Mouse (Mus musculus) spleen, adult 2 months (tissue): ENCODE data around the gene Dhx9. TPM values are rescaled to one million over a fixed set of nuclear protein-coding genes. Genes with fewer than 3 reads are reported as not detected.
A peak's percentile ranks its signal among the peaks of the same experiment; 100 is the strongest.
"Not testable (repeated sequence)": the region's sequence is repeated elsewhere in the genome, so short reads cannot be mapped to it uniquely, and the experiment has no call there.

Source experiments
- DNase-seq, 2 experiments: peaks; one replicate each; pipeline versions ENCODE4 v3.0.0 to v3.0.0-alpha.2; 2012 to 2021; ENCODE audit warnings: low spot score in 2 of 2, low read depth in 1 of 2
- H3K27ac ChIP-seq: fragments of 200-500 bp; 2 replicates; pipeline ENCODE4 v1.5.1; 2012; ENCODE audit warnings: low read length, inconsistent platforms; ENCODE audit not compliant: insufficient read depth
- H3K27me3 ChIP-seq: fragments of 200-500 bp; 2 replicates; pipeline ENCODE4 v1.6.1; 2012; ENCODE audit warnings: mild to moderate bottlenecking, moderate library complexity, low read length, inconsistent platforms; ENCODE audit not compliant: control insufficient read depth, insufficient read depth
- H3K36me3 ChIP-seq: fragments of 200-500 bp; 2 replicates; pipeline ENCODE4 v1.6.1; 2012; ENCODE audit warnings: mild to moderate bottlenecking, low read length, inconsistent platforms; ENCODE audit not compliant: control insufficient read depth, insufficient read depth
- H3K4me1 ChIP-seq: fragments of 200-500 bp; 2 replicates; pipeline ENCODE4 v1.6.1; 2011; ENCODE audit warnings: inconsistent platforms; ENCODE audit not compliant: control insufficient read depth, insufficient read depth, insufficient read length
- H3K4me3 ChIP-seq: fragments of 200-500 bp; 2 replicates; pipeline ENCODE4 v1.5.1; 2011; ENCODE audit warnings: mild to moderate bottlenecking, inconsistent platforms; ENCODE audit not compliant: insufficient read depth, insufficient read length; ENCODE audit errors: extremely low read depth
- CTCF ChIP-seq: fragments of 200-500 bp; IDR thresholded peaks from 2 replicates; pipeline ENCODE4 v1.5.1; 2011; ENCODE audit warnings: mild to moderate bottlenecking, inconsistent platforms; ENCODE audit not compliant: insufficient read depth, insufficient read length, insufficient replicate concordance; ENCODE audit errors: extremely low read depth
- POLR2A ChIP-seq: fragments of 200-500 bp; IDR thresholded peaks from 2 replicates; pipeline ENCODE4 v1.6.1; 2011; ENCODE audit warnings: low read depth, low read length, inconsistent platforms
- WGBS: fragments of 180-500 bp; shearing (Covaris S2); methylation state at CpG from one replicate; pipeline ENCODE4 v1.1.7; 2018; 5-methylcytosine and 5-hydroxymethylcytosine counted together
- polyA plus RNA-seq: library from polyadenylated mRNA; depleted of rRNA; stranded (reverse); fragments of >200 nt; gene quantifications from 2 replicates; pipeline ENCODE4 v1.2.3, GENCODE M21; 2012

Gene Dhx9
- polyA plus RNA-seq, 1 experiment = 10.9 TPM

DNA sequence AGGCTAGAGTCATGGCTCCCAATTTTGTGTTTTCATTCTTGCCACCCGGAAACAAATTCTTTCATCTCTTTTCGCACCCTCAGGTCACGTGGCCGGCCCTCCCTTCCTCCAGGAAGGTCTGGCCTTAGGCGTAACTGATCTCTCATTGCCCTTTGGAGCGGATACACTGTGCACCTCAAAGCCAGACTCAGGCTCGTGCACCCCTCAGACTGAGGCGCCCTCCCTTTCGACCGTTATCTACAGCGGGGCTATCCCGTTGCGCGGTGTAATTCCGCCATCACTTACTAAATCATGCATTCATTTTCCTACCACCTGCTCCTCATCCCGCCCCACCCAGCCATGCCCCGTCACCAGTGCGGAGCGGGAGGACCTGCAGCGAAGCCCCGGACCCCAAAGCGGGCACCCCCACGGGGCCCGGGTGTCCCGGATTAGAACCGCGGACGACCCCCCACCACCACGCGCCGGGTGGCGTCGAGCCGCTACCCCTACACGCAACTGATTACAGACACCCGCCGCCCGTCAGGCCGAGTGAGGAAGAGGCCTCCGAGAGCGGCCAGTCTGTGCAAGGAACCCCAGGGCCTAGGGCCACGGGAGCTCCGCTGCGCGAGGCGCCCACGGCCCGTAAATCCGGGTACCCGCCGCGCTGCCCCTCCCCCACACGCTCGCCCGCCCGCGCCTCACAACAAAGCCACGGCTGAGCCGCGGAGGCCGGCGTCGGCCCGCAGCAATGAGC is 527 bp downstream of the Dhx9 start:
- peak; percentile 54 to 75 for DNase-seq
- H3K36me3 ChIP-seq = peaks cover 3% of the 10 kb centered on the region
- H3K4me3 ChIP-seq = peak overlapping the region; percentile 75
- H3K27ac ChIP-seq = peak overlapping the region; percentile 90
- WGBS = 1% methylated on average over 64 of the region's 64 CpGs
- peaks cover 25% of the 10 kb centered on the region for H3K4me1 ChIP-seq
- TF ChIP-seq POLR2A (no peak; the same call in 1 of the 2 replicates), CTCF (no peak)
- no peaks in the 10 kb centered on the region for H3K27me3 ChIP-seq

DNA sequence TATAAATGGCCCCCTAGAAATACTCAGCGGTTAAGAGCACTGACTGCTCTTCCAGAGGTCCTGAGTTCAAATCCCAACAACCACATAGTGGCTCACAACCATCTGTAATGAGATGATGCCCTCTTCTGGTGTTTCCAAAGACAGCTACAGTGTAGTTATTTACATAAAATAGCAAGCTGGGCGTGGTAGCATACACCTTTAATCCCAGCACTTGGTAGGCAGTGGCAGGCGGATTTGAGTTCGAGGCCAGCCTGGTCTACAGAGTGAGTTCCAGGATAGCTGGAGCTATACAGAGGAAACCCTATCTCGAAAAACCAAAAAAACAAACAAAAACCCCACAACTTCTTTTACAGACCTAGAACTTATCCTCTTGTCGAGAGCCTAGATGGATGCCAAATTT is 1.3 kb downstream of the Dhx9 start:
- not testable (repeated sequence) for H3K27ac ChIP-seq, H3K36me3 ChIP-seq, DNase-seq, H3K27me3 ChIP-seq
- Histone ChIP-seq H3K4me1 (peaks cover 18% of the 10 kb centered on the region), H3K4me3 (peak overlapping the region; percentile 75)
- 9% methylated on average over 6 of the region's 6 CpGs for WGBS

DNA sequence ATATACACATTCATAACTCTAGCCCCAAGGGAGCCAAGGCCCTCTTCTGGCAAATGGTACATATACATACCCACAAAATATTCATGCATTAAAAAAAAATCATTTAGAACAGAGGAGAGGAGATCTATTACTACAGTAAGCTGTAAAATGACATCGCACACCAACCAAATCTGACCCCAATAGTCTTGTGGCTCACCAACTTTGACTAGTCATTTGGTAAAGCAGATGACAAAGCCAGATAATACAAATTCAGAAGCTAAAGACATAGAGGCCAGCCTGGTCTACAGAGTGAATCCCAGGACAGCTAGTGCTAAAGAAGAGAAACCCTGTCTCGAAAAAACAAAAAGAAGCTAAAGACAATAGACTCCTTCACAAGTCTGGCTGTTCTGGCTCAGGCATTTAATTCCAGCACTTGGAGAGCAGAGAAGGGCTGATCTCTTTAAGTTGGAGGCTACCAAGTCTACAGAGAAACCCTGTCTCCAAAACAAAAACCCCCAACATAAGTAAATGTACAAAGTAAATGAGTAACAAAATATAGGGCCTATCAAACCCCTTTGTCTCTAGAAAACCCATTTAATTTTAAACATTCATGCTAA is 2.2 kb downstream of the Dhx9 start:
- H3K27me3 ChIP-seq = no peaks in the 10 kb centered on the region
- no peak overlapping the region for H3K27ac ChIP-seq
- H3K36me3 ChIP-seq = peaks cover 8% of the 10 kb centered on the region
- TF ChIP-seq POLR2A (no peak), CTCF (no peak)
- WGBS = 15% methylated on average over 2 of the region's 2 CpGs
- no peak for DNase-seq
- peak overlapping the region; percentile 13; the same call in 1 of the 2 replicates for H3K4me3 ChIP-seq
- peaks cover 18% of the 10 kb centered on the region for H3K4me1 ChIP-seq

DNA sequence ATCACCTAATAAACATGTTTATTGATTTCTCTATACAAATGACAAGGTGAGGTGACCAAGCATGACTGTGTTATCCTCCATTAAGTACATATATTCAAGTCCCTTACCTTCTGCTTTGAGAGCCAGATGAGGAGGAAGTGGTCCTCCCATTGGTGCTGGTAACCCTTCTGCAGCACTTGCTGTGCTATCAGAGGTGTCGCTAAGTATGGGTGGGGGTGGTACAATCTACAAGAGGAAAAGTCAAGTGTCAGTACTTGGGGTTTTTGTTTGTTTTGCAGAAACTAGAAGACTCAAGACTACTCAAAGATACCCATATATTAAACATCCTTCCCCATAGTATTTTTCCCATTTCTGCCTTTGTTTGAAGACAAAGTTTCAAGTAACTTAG is 6.4 kb downstream of the Dhx9 start:
- Histone ChIP-seq H3K27me3 (no peaks in the 10 kb centered on the region), H3K4me1 (peaks cover 7% of the 10 kb centered on the region; the same call in 1 of the 2 replicates), H3K36me3 (peaks cover 34% of the 10 kb centered on the region)

DNA sequence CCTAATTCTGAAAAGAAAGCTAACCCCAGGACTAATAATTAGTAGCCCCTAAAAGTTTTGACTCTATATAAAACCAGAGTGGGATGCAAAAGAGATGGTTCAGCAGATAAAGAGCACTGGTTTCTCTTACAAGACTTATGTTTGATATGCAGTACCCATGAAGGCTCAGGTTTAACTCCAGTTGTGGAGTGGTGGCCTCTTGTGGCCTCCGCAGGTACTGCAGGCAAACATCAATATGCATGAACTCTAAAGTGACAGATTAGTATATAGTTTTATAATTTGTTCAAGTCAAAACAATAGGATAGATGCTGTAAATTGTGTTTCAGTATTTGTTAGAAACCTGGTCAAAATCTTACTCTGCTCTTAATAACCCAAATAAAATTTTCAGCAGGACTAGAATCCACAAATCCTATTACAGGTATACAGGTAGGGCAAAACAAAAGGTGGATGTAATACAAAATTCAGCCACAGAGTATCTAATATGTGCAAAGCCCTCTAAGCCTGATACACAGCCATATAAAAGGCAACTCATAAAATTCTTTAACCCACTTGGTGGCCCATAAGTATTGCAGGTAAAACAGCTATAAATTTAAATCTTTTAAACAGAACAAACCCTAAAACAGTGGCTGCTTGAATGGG is 7.0 kb downstream of the Dhx9 start:
- TF ChIP-seq CTCF = peak; percentile 47; the same call in 1 of the 2 replicates
- TF ChIP-seq POLR2A = no peak
- no peak overlapping the region for H3K27ac ChIP-seq
- H3K4me1 ChIP-seq = peaks cover 6% of the 10 kb centered on the region; the same call in 1 of the 2 replicates
- DNase-seq = peak; percentile 57 to 77
- no peaks in the 10 kb centered on the region for H3K27me3 ChIP-seq
- peaks cover 34% of the 10 kb centered on the region for H3K36me3 ChIP-seq
- H3K4me3 ChIP-seq = no peak overlapping the region
- WGBS = 29% methylated on average over 1 of the region's 1 CpGs

More for the DNA sequence above, 6.4 kb downstream of the Dhx9 start:
- no peak overlapping the region for H3K4me3 ChIP-seq
- DNase-seq = no peak
- no peak overlapping the region for H3K27ac ChIP-seq
- WGBS = 70% methylated on average over 1 of the region's 1 CpGs
- no peak for TF ChIP-seq CTCF
- no peak for TF ChIP-seq POLR2A

DNA sequence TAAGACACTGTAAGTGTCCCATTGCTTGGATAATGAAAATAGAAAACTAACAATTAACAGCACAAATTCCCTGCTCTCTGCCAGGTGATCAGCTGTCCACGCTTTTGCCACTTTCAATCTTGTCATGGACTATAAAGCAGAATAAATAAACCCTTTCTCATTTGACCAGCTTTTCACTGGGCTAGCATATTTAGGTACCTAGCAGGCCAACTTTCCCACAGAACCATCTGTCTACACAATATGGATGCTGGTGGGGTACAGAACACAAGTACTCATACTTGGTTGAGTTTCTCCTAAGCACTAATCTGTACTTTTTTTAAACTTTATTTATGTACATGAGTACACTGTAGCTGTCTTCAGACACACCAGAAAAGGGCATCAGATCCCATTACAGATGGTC is 8.2 kb downstream of the Dhx9 start:
- no peaks in the 10 kb centered on the region for H3K27me3 ChIP-seq
- no peak overlapping the region for H3K4me3 ChIP-seq
- DNase-seq = no peak
- TF ChIP-seq POLR2A (no peak), CTCF (no peak)
- WGBS = 97% methylated on average over 1 of the region's 1 CpGs
- H3K4me1 ChIP-seq = peaks cover 2% of the 10 kb centered on the region; the same call in 1 of the 2 replicates
- H3K36me3 ChIP-seq = peaks cover 40% of the 10 kb centered on the region
- no peak overlapping the region for H3K27ac ChIP-seq
